Mouse (Mus musculus): ENCODE measurements around the gene Llgl2. TPM values are rescaled to one million over a fixed set of nuclear protein-coding genes. Genes with fewer than 3 reads are reported as not detected.

Gene Llgl2
- total and polyA plus RNA-seq, 3 experiments = 3.8 to 12.3 (median 9.2) TPM

DNA sequence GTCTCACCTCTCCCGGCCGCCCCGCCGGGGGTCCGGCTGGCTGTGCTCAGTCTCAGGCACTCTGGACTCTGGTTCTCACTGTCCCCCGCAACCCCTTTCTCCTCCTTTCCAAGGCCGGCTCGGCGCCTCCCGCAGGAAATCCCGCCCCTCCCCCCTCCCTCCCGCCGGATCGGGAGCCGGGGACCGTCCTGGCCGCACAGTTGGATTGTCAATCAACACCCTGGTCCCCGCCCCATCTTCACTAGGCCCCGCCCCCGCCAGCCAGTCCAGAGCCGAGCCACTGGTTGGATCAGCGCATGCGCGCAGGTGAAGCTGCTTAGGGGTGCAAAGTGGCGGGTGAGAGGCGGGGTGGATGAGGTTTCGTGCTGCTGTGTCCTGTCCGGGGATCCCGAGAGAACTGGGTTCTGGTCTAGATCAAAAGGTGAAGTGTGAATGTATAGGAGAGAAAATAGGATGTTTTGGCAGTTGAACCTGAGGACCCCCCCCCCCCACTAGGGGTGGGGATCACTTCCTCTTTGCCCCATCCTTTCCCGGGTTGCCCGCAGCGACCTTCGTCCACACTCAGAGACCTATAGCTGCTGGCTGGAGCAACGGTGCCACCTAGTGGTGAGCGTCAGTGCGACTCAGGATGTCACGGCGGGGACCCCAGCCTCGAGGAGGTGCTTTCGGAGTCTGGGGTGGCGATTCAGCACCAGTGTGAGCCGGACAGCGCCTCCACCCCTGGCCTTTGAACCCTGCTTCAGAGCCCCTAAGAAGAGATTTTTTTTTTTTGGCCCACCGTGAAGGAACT is 10.1 kb upstream of the Llgl2 start, which contains the start of gene Caskin2:
TSS of gene Caskin2 (minus strand) at position 133 of the 790 bp plus-strand sequence.
- H3K4me2 ChIP-seq (ENCODE audit: insufficient read depth, low read depth, poor library complexity, severe bottlenecking) = peak within 1 kb of the TSS; percentile 91
- in situ Hi-C loops (cut with MboI; ENCODE audit: low pct_ligation_motif_present, low pct_unique_long_range_greater_than_20kb, low sequenced_read_pairs) = loop anchor here (5.0 kb wide), 4 partner anchors 96 to 321 kb away; partner anchors contain the start of gene Nt5c
- H3K79me2 ChIP-seq (replicated peaks; ENCODE audit: control insufficient read depth, extremely low read depth, insufficient read depth, poor library complexity, severe bottlenecking) = 0 out of 2 replicates have a peak, but pooled peaks cover 5% of the 10 kb centered on the region
- no peaks in the 10 kb centered on the region for H3K9me3 ChIP-seq (replicated peaks; ENCODE audit: low read length)
- H3K27me3 ChIP-seq (replicated peaks) = no peaks in the 10 kb centered on the region
- no peak within 1 kb of the TSS for H3K27ac ChIP-seq (ENCODE audit: insufficient read depth, low read depth)
- H3K36me3 ChIP-seq (replicated peaks in 1 of 2; ENCODE audit: control insufficient read depth in 1 of 2, insufficient read depth in 1 of 2, low read length in 1 of 2) = peaks cover 16 to 62% of the 10 kb centered on the region in 2 experiments
- DNase-seq (ENCODE audit: extremely low read depth) = peak; percentile 98
- dilution Hi-C loops (cut with MboI; ENCODE audit: extremely low pct_ligation_motif_present, extremely low pct_unique_long_range_greater_than_20kb, low sequenced_read_pairs) = no loop called here
- H3K4me3 ChIP-seq (replicated peaks in 1 of 3; ENCODE audit: low read depth in 2 of 3, low read length in 2 of 3, poor library complexity in 1 of 3) = peak within 1 kb of the TSS; percentile 77 to 91 (median 81)
- peak within 1 kb of the TSS; percentile 77 for H3K9ac ChIP-seq (ENCODE audit: insufficient read depth, low read depth)
- peaks cover 13 to 54% of the 10 kb centered on the region in 2 experiments for H3K4me1 ChIP-seq (ENCODE audit: control insufficient read depth in 1 of 2, insufficient read depth in 2 of 2)
- TF ChIP-seq IRF4 (IDR thresholded peaks at IDR 0.05; ENCODE audit: low read depth, low read length) (peak; percentile 96), BHLHE40 (IDR thresholded peaks at IDR 0.05; ENCODE audit: low read depth, low read length) (peak; percentile 51; the same call in 1 of the 2 replicates), MEF2A (IDR thresholded peaks at IDR 0.05; ENCODE audit: borderline replicate concordance, low read depth, low read length) (peak; percentile 51), MYC (IDR thresholded peaks at IDR 0.05; ENCODE audit: low read depth, low read length) (peak; percentile 77; the same call in 1 of the 2 replicates), NRF1 (IDR thresholded peaks at IDR 0.05; ENCODE audit: low read depth, low read length) (peak; percentile 87), TCF12 (IDR thresholded peaks at IDR 0.05; ENCODE audit: low read depth, low read length) (peak; percentile 64), HCFC1 (IDR thresholded peaks at IDR 0.05; ENCODE audit: low read depth, low read length) (no peak; the same call in none of the 2 replicates), MAX (IDR thresholded peaks at IDR 0.05; ENCODE audit: low read length) (peak; percentile 87), ETS1 (conservative IDR thresholded peaks at IDR 0.05; ENCODE audit: low read depth, low read length) (no peak), EP300 (IDR thresholded peaks at IDR 0.05; ENCODE audit: low read length) (peak; percentile 72), E2F4 (IDR thresholded peaks at IDR 0.05; ENCODE audit: insufficient replicate concordance, low read depth, low read length) (0 out of 2 replicates have a peak, but pooled peaks have one; percentile 44), MAZ (IDR thresholded peaks at IDR 0.05; ENCODE audit: low read depth, low read length) (peak; percentile 94), MXI1 (IDR thresholded peaks at IDR 0.05; ENCODE audit: low read depth, low read length) (peak; percentile 91), ZNF384 (IDR thresholded peaks at IDR 0.05; ENCODE audit: low read depth, low read length) (peak; percentile 71), USF1 (IDR thresholded peaks at IDR 0.05; ENCODE audit: low read depth, low read length) (no peak), TBP (conservative IDR thresholded peaks at IDR 0.05; ENCODE audit: low read depth, low read length) (no peak), ELF1 (IDR thresholded peaks at IDR 0.05; ENCODE audit: low read depth, low read length) (peak; percentile 87), USF2 (conservative IDR thresholded peaks at IDR 0.05; ENCODE audit: low read depth, low read length) (no peak), RAD21 (IDR thresholded peaks at IDR 0.05; ENCODE audit: low read depth, low read length) (peak; percentile 99), ZMIZ1 (IDR thresholded peaks at IDR 0.05; ENCODE audit: low read depth, low read length) (no peak), JUN (IDR thresholded peaks at IDR 0.05; ENCODE audit: insufficient read depth, low read depth, low read length) (0 out of 2 replicates have a peak, but pooled peaks have one; percentile 16), POLR2AphosphoS2 (IDR thresholded peaks at IDR 0.05; ENCODE audit: low read depth, low read length) (0 out of 2 replicates have a peak, but pooled peaks have one; percentile 21), UBTF (IDR thresholded peaks at IDR 0.05; ENCODE audit: low read depth, low read length) (no peak), PAX5 (IDR thresholded peaks at IDR 0.05; ENCODE audit: low read length) (no peak), KAT2A (IDR thresholded peaks at IDR 0.05; ENCODE audit: insufficient replicate concordance, low read length) (0 out of 2 replicates have a peak, but pooled peaks have one; percentile 55), CTCF (conservative IDR thresholded peaks at IDR 0.05 in 1 of 2, IDR thresholded peaks at IDR 0.05 in 1 of 2; ENCODE audit: low read depth in 2 of 2, low read length in 2 of 2) (peak; percentile 76 to 99), POLR2A (IDR thresholded peaks at IDR 0.05; ENCODE audit: low read depth, low read length) (peak; percentile 74), RCOR1 (conservative IDR thresholded peaks at IDR 0.05; ENCODE audit: low read depth, low read length) (peak; percentile 82), ZC3H11A (IDR thresholded peaks at IDR 0.05; ENCODE audit: low read depth, low read length) (peak; percentile 80), CHD2 (IDR thresholded peaks at IDR 0.05; ENCODE audit: low read length) (peak; percentile 73), NELFE (IDR thresholded peaks at IDR 0.05; ENCODE audit: low read depth, low read length) (peak; percentile 43; the same call in 1 of the 2 replicates), ZKSCAN1 (IDR thresholded peaks at IDR 0.05; ENCODE audit: borderline replicate concordance, low read depth, low read length) (no peak), CHD1 (IDR thresholded peaks at IDR 0.05; ENCODE audit: low read depth, low read length) (no peak), SMC3 (IDR thresholded peaks at IDR 0.05; ENCODE audit: low read depth, low read length) (peak; percentile 95), JUND (conservative IDR thresholded peaks at IDR 0.05; ENCODE audit: low read depth, low read length) (no peak), MAFK (IDR thresholded peaks at IDR 0.05; ENCODE audit: insufficient replicate concordance, low read length) (peak; percentile 58; the same call in 1 of the 2 replicates), GABPA (IDR thresholded peaks at IDR 0.05; ENCODE audit: insufficient replicate concordance, low read depth, low read length) (no peak), SIN3A (IDR thresholded peaks at IDR 0.05; ENCODE audit: low read length) (peak; percentile 99)
